Mouse (Mus musculus) ES-E14 (cell line): Measurements from ENCODE around the gene Smarcd3. TPM values are rescaled to one million over a fixed set of nuclear protein-coding genes. Genes with fewer than 3 reads are reported as not detected.
"Not testable (repeated sequence)": the region's sequence is repeated elsewhere in the genome, so short reads cannot be mapped to it uniquely, and the experiment has no call there.

Source experiments
- DNase-seq: peaks from one replicate; pipeline ENCODE4 v3.0.0-alpha.2; 2013; ENCODE audit warnings: low read depth, low spot score
- H3K27ac ChIP-seq: 2 replicates; pipeline ENCODE4 v1.5.1; 2012; ENCODE audit warnings: low read depth, mild to moderate bottlenecking, low read length, moderate library complexity, mixed read lengths; ENCODE audit not compliant: poor library complexity, insufficient read depth, severe bottlenecking
- H3K36me3 ChIP-seq: 2 replicates; pipeline ENCODE4 v1.6.1; 2012; ENCODE audit warnings: mild to moderate bottlenecking, low read length, moderate library complexity, mixed read lengths; ENCODE audit not compliant: control insufficient read depth, poor library complexity, insufficient read depth, severe bottlenecking
- H3K4me1 ChIP-seq, 2 experiments: fragments of 150-350 bp in 1 of 2; sonication (generic) in 1 of 2; 2 replicates each; pipeline ENCODE4 v1.6.1; 2012; ENCODE audit warnings: low read length in 2 of 2, mild to moderate bottlenecking in 1 of 2, mixed read lengths in 1 of 2; ENCODE audit not compliant: control insufficient read depth in 2 of 2, insufficient read depth in 2 of 2, poor library complexity in 1 of 2
- H3K4me3 ChIP-seq, 2 experiments: fragments of 150-350 bp in 1 of 2; sonication (generic) in 1 of 2; 2 replicates each; pipeline ENCODE4 v1.5.1; 2012; ENCODE audit warnings: low read length in 2 of 2, low read depth in 1 of 2, mild to moderate bottlenecking in 1 of 2, mixed read lengths in 1 of 2; ENCODE audit not compliant: insufficient read depth in 1 of 2, poor library complexity in 1 of 2, severe bottlenecking in 1 of 2
- H3K9ac ChIP-seq: 2 replicates; pipeline ENCODE4 v1.6.1; 2012; ENCODE audit warnings: low read depth, mild to moderate bottlenecking, low read length, mixed read lengths; ENCODE audit not compliant: poor library complexity, insufficient read depth, severe bottlenecking
- H3K9me3 ChIP-seq: fragments of 150-350 bp; sonication (generic); 2 replicates; pipeline ENCODE4 v1.6.1; 2012; ENCODE audit warnings: low read depth, mild to moderate bottlenecking, low read length; ENCODE audit not compliant: control insufficient read depth, insufficient read depth
- CHD2 ChIP-seq: IDR thresholded peaks from 2 replicates; pipeline ENCODE4 v1.6.1; 2014; ENCODE audit warnings: mild to moderate bottlenecking, low read depth, low read length, inconsistent platforms
- HCFC1 ChIP-seq: IDR thresholded peaks from 2 replicates; pipeline ENCODE4 v1.6.1; 2012; ENCODE audit warnings: low read length, inconsistent platforms, borderline replicate concordance; ENCODE audit not compliant: insufficient read depth
- MAFK ChIP-seq: IDR thresholded peaks from 2 replicates; pipeline ENCODE4 v1.6.1; 2014; ENCODE audit warnings: mild to moderate bottlenecking, low read depth, low read length, inconsistent platforms; ENCODE audit not compliant: insufficient read depth
- ZC3H11A ChIP-seq: IDR thresholded peaks from 2 replicates; pipeline ENCODE4 v1.6.1; 2012; ENCODE audit warnings: low read depth, mild to moderate bottlenecking, inconsistent platforms, low read length, borderline replicate concordance
- ZNF384 ChIP-seq: IDR thresholded peaks from 2 replicates; pipeline ENCODE4 v1.6.1; 2012; ENCODE audit warnings: low read depth, low read length, inconsistent platforms
- in situ Hi-C, 2 experiments: fragments of 600-800 bp; cut with MboI; formaldehyde crosslinking; loops; one replicate each; pipeline ENCODE4 v1.15.1; 2025; ENCODE audit warnings: low sequenced_read_pairs in 2 of 2, inconsistent platforms in 1 of 2; ENCODE audit not compliant: unreplicated experiment in 2 of 2
- total RNA-seq: library from RNA; depleted of rRNA; stranded (reverse); fragments of 300-350 nt; gene quantifications from 2 replicates; pipeline ENCODE4 v1.2.3, GENCODE M21; 2012

Smarcd3 gene
- total RNA-seq, 1 experiment = 4.9 TPM

GRCm38 (mm10) chr5:24577183-24577929 lies 46.9 kb downstream of the Smarcd3 start, which contains the start of gene Abcf2:
Gene Abcf2 (minus strand): TSS chr5:24577467.
- in situ Hi-C loops = no loop called here
- Histone ChIP-seq H3K4me3 (peak within 1 kb of the TSS; percentile 86 to 92), H3K27ac (peak within 1 kb of the TSS; percentile 54; the same call in 1 of the 2 replicates), H3K4me1 (peaks cover 0 to 2% of the 10 kb centered on the region in 2 experiments; a peak in 1 of 4 replicates), H3K9me3 (no peaks in the 10 kb centered on the region), H3K36me3 (peaks cover 28% of the 10 kb centered on the region), H3K9ac (peak within 1 kb of the TSS; percentile 93)
- DNase-seq = peak; percentile 100
- peak; percentile 98 for TF ChIP-seq HCFC1
- peak; percentile 72; the same call in 1 of the 2 replicates for TF ChIP-seq CHD2
- TF ChIP-seq MAFK = no peak
- no peak for TF ChIP-seq ZC3H11A
- no peak for TF ChIP-seq ZNF384

- Histone ChIP-seq H3K9ac (peak overlapping the region; percentile 93), H3K36me3 (peaks cover 34% of the 10 kb centered on the region), H3K9me3 (no peaks in the 10 kb centered on the region), H3K4me1 (peaks cover 0 to 2% of the 10 kb centered on the region in 2 experiments; a peak in 1 of 4 replicates), H3K27ac (peak overlapping the region; percentile 54; the same call in 1 of the 2 replicates), H3K4me3 (peak overlapping the region; percentile 86 to 92)
- DNase-seq = no peak
- in situ Hi-C loops = no loop called here
- no peak for TF ChIP-seq MAFK
- TF ChIP-seq ZC3H11A = no peak
- TF ChIP-seq CHD2 = no peak
- no peak for TF ChIP-seq ZNF384
- TF ChIP-seq HCFC1 = no peak
These were observed 47.4 kb downstream of the Smarcd3 start for GRCm38 (mm10) chr5:24576801-24577182.

DNA sequence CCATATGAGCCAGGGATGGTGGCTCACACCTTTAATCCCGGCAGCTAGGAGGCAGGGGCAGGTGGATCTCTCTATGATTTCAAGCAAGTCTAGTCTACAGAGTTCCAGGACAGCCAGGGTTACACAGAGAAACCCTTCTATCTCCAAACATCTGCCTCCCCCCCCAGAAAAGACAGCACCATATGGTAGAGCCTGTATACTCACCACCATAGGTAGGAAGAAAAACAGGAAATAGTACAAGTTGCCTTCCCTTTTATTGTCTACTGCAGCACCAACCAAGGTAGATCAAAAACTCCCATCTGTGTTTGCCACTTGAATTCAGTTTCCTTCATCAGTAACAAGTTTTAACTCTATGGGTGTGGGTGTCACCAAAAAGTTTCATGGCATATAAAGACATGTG lies 48.3 kb downstream of the Smarcd3 start:
- Histone ChIP-seq H3K9ac (peak overlapping the region; percentile 93; the same call in 1 of the 2 replicates), H3K36me3 (peaks cover 39% of the 10 kb centered on the region), H3K9me3 (no peaks in the 10 kb centered on the region), H3K27ac (no peak overlapping the region), H3K4me1 (peaks cover 0 to 2% of the 10 kb centered on the region in 2 experiments; a peak in 1 of 4 replicates), H3K4me3 (peak overlapping the region in 1 of 2 experiments; percentile 86; a peak in 2 of 4 replicates)
- TF ChIP-seq CHD2 (no peak), HCFC1 (no peak), MAFK (no peak), ZNF384 (no peak), ZC3H11A (no peak)
- DNase-seq = no peak
- in situ Hi-C loops = no loop called here

DNA sequence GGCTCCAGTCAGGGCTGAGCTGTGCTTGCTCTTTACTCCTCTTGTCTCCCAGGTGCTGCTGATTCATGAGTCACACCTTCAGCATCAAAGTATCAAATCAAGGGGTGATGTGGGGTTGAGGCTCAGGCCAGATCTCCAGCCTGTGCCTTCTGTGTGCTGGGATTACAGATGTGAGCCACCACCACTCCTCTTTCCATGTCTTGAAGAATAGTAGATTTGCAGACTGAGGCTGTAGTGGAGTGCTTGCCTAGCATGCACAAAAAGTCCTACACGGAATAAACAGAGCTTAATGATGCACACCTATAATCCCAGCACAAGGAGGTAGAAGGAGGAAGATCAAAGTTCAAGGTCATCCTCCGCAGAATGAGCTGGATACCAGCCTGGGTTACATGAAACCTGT lies 67.5 kb downstream of the Smarcd3 start, which contains the start of gene 4931409K22Rik:
Gene 4931409K22Rik (minus strand): TSS at position 101 of the 400 bp plus-strand sequence.
- TF ChIP-seq ZC3H11A (no peak), HCFC1 (no peak), ZNF384 (no peak), MAFK (no peak), CHD2 (no peak)
- H3K4me3 ChIP-seq = no peak within 1 kb of the TSS
- H3K4me1 ChIP-seq = peaks cover 2 to 3% of the 10 kb centered on the region in 2 experiments; a peak in 2 of 4 replicates
- no peak within 1 kb of the TSS for H3K27ac ChIP-seq
- no peak for DNase-seq
- H3K9ac ChIP-seq = no peak within 1 kb of the TSS
- H3K9me3 ChIP-seq = no peaks in the 10 kb centered on the region
- H3K36me3 ChIP-seq = no peaks in the 10 kb centered on the region
- in situ Hi-C loops = no loop called here

- H3K27ac ChIP-seq, in situ Hi-C loops, H3K9me3 ChIP-seq, H3K4me3 ChIP-seq, H3K4me1 ChIP-seq, H3K36me3 ChIP-seq, DNase-seq, H3K9ac ChIP-seq: not testable (repeated sequence)
These were observed 68.9 kb downstream of the Smarcd3 start for GRCm38 (mm10) chr5:24555335-24555734.
